Mouse (Mus musculus): ENCODE results near the gene Alkbh7. TPM values are rescaled to one million over a fixed set of nuclear protein-coding genes. Genes with fewer than 3 reads are reported as not detected.

The Alkbh7 gene
- total and polyA plus RNA-seq, 3 experiments = 21.2 to 51.8 (median 35.4) TPM

- peaks cover 31% of the 10 kb centered on the region for H3K27me3 ChIP-seq (replicated peaks)
- no peak for TF ChIP-seq PAX5 (IDR thresholded peaks at IDR 0.05; ENCODE audit: low read length)
- TF ChIP-seq SIN3A (IDR thresholded peaks at IDR 0.05; ENCODE audit: low read length) = no peak
- TF ChIP-seq KAT2A (IDR thresholded peaks at IDR 0.05; ENCODE audit: insufficient replicate concordance, low read length) = no peak
- TF ChIP-seq USF2 (conservative IDR thresholded peaks at IDR 0.05; ENCODE audit: low read depth, low read length) = no peak
- TF ChIP-seq RCOR1 (conservative IDR thresholded peaks at IDR 0.05; ENCODE audit: low read depth, low read length) = no peak
- TF ChIP-seq IRF4 (IDR thresholded peaks at IDR 0.05; ENCODE audit: low read depth, low read length) = no peak
- TF ChIP-seq ZMIZ1 (IDR thresholded peaks at IDR 0.05; ENCODE audit: low read depth, low read length) = no peak
- TF ChIP-seq ETS1 (conservative IDR thresholded peaks at IDR 0.05; ENCODE audit: low read depth, low read length) = no peak
- TF ChIP-seq JUN (IDR thresholded peaks at IDR 0.05; ENCODE audit: insufficient read depth, low read depth, low read length) = no peak
- TF ChIP-seq CHD2 (IDR thresholded peaks at IDR 0.05; ENCODE audit: low read length) = no peak
- TF ChIP-seq CTCF (conservative IDR thresholded peaks at IDR 0.05 in 1 of 2, IDR thresholded peaks at IDR 0.05 in 1 of 2; ENCODE audit: low read depth in 2 of 2, low read length in 2 of 2) = no peak
- TF ChIP-seq POLR2AphosphoS2 (IDR thresholded peaks at IDR 0.05; ENCODE audit: low read depth, low read length) = no peak
- TF ChIP-seq POLR2A (IDR thresholded peaks at IDR 0.05; ENCODE audit: low read depth, low read length) = no peak
- TF ChIP-seq MAFK (IDR thresholded peaks at IDR 0.05; ENCODE audit: insufficient replicate concordance, low read length) = no peak
- TF ChIP-seq SMC3 (IDR thresholded peaks at IDR 0.05; ENCODE audit: low read depth, low read length) = no peak
- TF ChIP-seq TCF12 (IDR thresholded peaks at IDR 0.05; ENCODE audit: low read depth, low read length) = no peak
- TF ChIP-seq E2F4 (IDR thresholded peaks at IDR 0.05; ENCODE audit: insufficient replicate concordance, low read depth, low read length) = no peak
- TF ChIP-seq ZNF384 (IDR thresholded peaks at IDR 0.05; ENCODE audit: low read depth, low read length) = no peak
- no peak overlapping the region for H3K9ac ChIP-seq (ENCODE audit: insufficient read depth, low read depth)
- no peak overlapping the region for H3K27ac ChIP-seq (ENCODE audit: insufficient read depth, low read depth)
- H3K79me2 ChIP-seq (replicated peaks; ENCODE audit: control insufficient read depth, extremely low read depth, insufficient read depth, poor library complexity, severe bottlenecking) = no peaks in the 10 kb centered on the region
- dilution Hi-C loops (cut with MboI; ENCODE audit: extremely low pct_ligation_motif_present, extremely low pct_unique_long_range_greater_than_20kb, low sequenced_read_pairs) (no loop called here), in situ Hi-C loops (cut with MboI; ENCODE audit: low pct_ligation_motif_present, low pct_unique_long_range_greater_than_20kb, low sequenced_read_pairs) (no loop called here)
- no peak overlapping the region for H3K4me3 ChIP-seq (replicated peaks in 1 of 3; ENCODE audit: low read depth in 2 of 3, low read length in 2 of 3, poor library complexity in 1 of 3)
- no peak for DNase-seq (ENCODE audit: extremely low read depth)
- H3K4me2 ChIP-seq (ENCODE audit: insufficient read depth, low read depth, poor library complexity, severe bottlenecking) = no peak overlapping the region
- peaks cover 4% of the 10 kb centered on the region for H3K9me3 ChIP-seq (replicated peaks; ENCODE audit: low read length)
- peaks cover 3% of the 10 kb centered on the region in 2 experiments; a peak in 3 of 4 replicates for H3K4me1 ChIP-seq (ENCODE audit: control insufficient read depth in 1 of 2, insufficient read depth in 2 of 2)
- no peaks in the 10 kb centered on the region for H3K36me3 ChIP-seq (replicated peaks in 1 of 2; ENCODE audit: control insufficient read depth in 1 of 2, insufficient read depth in 1 of 2, low read length in 1 of 2)
These were observed 33.5 kb upstream of the Alkbh7 start for GRCm38 (mm10) chr17:56963646-56964045.

GRCm38 (mm10) chr17:56969321-56969720 lies 27.8 kb upstream of the Alkbh7 start:
- Histone ChIP-seq H3K9me3 (replicated peaks; ENCODE audit: low read length) (no peaks in the 10 kb centered on the region), H3K27me3 (replicated peaks) (peaks cover 46% of the 10 kb centered on the region), H3K79me2 (replicated peaks; ENCODE audit: control insufficient read depth, extremely low read depth, insufficient read depth, poor library complexity, severe bottlenecking) (no peaks in the 10 kb centered on the region), H3K27ac (ENCODE audit: insufficient read depth, low read depth) (no peak overlapping the region), H3K4me2 (ENCODE audit: insufficient read depth, low read depth, poor library complexity, severe bottlenecking) (no peak overlapping the region), H3K9ac (ENCODE audit: insufficient read depth, low read depth) (no peak overlapping the region), H3K36me3 (replicated peaks in 1 of 2; ENCODE audit: control insufficient read depth in 1 of 2, insufficient read depth in 1 of 2, low read length in 1 of 2) (no peaks in the 10 kb centered on the region), H3K4me1 (ENCODE audit: control insufficient read depth in 1 of 2, insufficient read depth in 2 of 2) (no peaks in the 10 kb centered on the region), H3K4me3 (replicated peaks in 1 of 3; ENCODE audit: low read depth in 2 of 3, low read length in 2 of 3, poor library complexity in 1 of 3) (no peak overlapping the region)
- in situ Hi-C loops (cut with MboI; ENCODE audit: low pct_ligation_motif_present, low pct_unique_long_range_greater_than_20kb, low sequenced_read_pairs) (no loop called here), dilution Hi-C loops (cut with MboI; ENCODE audit: extremely low pct_ligation_motif_present, extremely low pct_unique_long_range_greater_than_20kb, low sequenced_read_pairs) (no loop called here)
- DNase-seq (ENCODE audit: extremely low read depth) = no peak
- TF ChIP-seq NELFE (IDR thresholded peaks at IDR 0.05; ENCODE audit: low read depth, low read length) (no peak), KAT2A (IDR thresholded peaks at IDR 0.05; ENCODE audit: insufficient replicate concordance, low read length) (no peak), CHD1 (IDR thresholded peaks at IDR 0.05; ENCODE audit: low read depth, low read length) (no peak), MEF2A (IDR thresholded peaks at IDR 0.05; ENCODE audit: borderline replicate concordance, low read depth, low read length) (no peak), TCF12 (IDR thresholded peaks at IDR 0.05; ENCODE audit: low read depth, low read length) (no peak), POLR2AphosphoS2 (IDR thresholded peaks at IDR 0.05; ENCODE audit: low read depth, low read length) (no peak), CTCF (conservative IDR thresholded peaks at IDR 0.05 in 1 of 2, IDR thresholded peaks at IDR 0.05 in 1 of 2; ENCODE audit: low read depth in 2 of 2, low read length in 2 of 2) (no peak), MYC (IDR thresholded peaks at IDR 0.05; ENCODE audit: low read depth, low read length) (no peak), RAD21 (IDR thresholded peaks at IDR 0.05; ENCODE audit: low read depth, low read length) (no peak), UBTF (IDR thresholded peaks at IDR 0.05; ENCODE audit: low read depth, low read length) (no peak), ELF1 (IDR thresholded peaks at IDR 0.05; ENCODE audit: low read depth, low read length) (no peak), ETS1 (conservative IDR thresholded peaks at IDR 0.05; ENCODE audit: low read depth, low read length) (no peak), ZKSCAN1 (IDR thresholded peaks at IDR 0.05; ENCODE audit: borderline replicate concordance, low read depth, low read length) (no peak), USF2 (conservative IDR thresholded peaks at IDR 0.05; ENCODE audit: low read depth, low read length) (no peak), MAX (IDR thresholded peaks at IDR 0.05; ENCODE audit: low read length) (no peak)
